Mouse (Mus musculus) cerebellum, postnatal 25 days (tissue): ENCODE data around the gene Cadm2.

Experiments
- DNase-seq, 2 experiments: peaks; one replicate each; pipeline ENCODE4 v3.0.0; 2021; ENCODE audit warnings: mixed read lengths in 2 of 2

Cadm2 gene

DNA sequence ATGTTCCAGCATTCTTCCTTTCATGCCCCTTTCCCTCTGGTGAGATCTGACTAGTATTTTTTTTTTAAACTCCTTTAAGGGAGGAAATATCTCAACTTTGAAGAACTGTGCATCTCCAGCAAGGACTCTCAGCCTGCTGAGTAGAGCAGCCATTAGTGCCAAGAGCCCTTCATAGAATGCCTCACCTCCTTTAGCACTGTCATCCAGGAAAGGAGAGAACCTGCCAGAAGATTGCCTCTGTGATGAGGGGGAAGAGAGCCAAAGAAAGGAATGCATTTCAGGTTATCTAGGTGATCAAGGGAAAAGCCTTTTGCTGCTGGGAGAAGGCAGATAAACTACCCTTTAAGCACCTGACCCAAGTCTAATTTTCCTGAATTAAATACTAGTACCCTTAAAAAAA, 943.5 kb downstream of the Cadm2 start:
- peak; percentile 14 to 33 for DNase-seq

DNA sequence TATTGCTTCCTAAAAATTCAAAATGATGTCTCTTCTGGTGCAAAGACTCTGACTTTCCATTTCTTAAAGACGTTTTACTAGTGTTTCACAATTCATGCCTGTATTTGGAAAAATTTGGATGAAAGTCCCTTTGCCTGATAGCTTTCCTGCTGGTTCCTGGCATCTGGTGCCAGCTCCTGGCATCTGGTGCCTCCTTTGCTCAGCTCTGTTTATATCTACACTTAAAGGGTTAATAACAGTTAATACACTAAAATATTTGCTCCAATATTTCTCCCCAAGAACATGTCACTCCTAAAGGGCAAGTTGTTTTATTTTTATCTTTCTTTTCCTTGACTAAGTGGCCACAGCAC, 969.7 kb downstream of the Cadm2 start:
- peak; percentile 72 to 80 for DNase-seq

DNA sequence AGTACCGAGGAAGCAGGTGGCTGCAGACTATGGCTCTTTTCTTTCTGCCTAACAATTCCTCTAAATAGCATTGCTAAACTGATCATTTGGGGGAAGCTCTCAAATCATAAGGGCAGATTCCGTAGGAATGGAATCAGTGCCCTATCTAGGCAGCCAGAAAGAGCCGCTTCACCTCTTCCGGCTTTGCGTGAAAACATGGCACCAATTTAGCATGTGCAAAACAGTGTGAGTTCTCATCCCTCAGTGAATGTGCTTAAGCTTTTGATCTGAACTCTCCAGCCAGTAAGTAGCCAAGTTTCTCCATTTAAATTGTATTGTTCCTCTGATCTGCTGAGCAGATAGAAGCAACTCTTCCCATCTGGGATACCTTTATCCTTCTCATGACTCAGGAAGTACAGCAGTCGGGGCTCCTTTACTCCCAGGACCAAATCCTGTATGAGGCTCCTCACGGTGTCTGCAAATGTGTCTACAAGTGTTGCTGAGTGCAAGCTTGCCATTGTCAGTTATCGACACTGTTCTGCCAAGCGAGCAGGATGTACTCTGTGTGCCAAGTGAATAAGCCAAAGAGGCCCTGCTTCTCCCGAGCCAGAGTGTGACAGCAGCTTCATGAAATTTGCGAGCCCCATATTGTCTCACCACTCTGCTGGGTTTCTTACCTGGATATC, 970.2 kb downstream of the Cadm2 start:
- DNase-seq, result peak; percentile 77 to 79

DNA sequence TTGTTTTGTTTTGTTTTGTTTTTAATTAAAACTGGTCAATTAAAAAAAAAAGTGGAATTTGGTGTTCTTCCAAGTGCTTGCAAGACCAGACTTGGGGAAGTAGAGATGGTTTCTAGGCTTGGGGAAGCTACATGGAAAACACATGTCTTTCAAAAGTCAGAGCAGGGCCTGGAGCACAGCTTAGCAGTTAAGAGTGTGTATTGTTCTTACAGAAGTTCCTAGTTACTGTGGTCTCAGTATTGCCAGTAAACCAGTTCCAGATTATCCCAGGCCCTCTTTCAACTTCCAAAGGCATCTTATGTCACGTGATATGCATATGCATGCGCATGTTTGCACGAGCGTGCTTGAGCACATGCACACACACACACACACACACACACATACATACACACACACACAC, 972.9 kb downstream of the Cadm2 start:
- DNase-seq, result no peak

DNA sequence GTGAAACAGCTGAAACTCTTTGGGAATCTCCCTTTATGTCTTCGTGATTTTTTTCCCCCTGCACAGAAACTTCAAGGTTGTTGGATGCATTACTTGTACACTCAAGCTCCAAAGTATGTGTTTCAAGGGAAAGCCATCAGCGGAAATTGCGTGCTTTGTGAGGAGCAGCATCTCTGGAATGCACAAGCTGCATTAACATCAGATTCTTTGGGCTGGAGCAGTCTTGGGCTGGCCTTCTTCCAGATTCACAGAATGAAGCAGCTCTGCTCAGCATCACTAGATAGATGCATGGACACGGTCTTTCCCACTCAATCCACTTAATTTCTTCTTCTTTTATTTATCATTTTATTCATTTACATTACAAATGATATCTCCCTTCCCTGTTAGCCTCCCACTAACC, 977.1 kb downstream of the Cadm2 start:
- no peak for DNase-seq

DNA sequence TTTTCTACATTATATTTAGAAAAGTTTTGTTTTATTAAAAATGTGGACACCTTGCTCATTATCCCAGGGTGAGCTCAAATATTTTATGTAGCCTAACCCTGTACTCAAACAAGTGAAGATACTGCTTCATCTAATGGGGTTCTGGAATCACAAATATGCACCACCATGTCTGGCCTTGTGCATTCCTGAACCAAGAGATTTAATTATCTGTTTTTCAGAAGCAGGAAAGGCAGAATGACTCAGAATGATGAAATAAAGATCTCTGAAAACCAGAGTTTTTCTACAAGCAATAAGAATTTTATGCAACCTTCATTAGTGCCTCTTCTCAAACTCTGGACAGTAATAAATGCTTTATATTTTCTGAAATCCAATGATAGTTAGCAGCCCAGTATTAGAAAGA, 993.2 kb downstream of the Cadm2 start:
- no peak for DNase-seq

DNA sequence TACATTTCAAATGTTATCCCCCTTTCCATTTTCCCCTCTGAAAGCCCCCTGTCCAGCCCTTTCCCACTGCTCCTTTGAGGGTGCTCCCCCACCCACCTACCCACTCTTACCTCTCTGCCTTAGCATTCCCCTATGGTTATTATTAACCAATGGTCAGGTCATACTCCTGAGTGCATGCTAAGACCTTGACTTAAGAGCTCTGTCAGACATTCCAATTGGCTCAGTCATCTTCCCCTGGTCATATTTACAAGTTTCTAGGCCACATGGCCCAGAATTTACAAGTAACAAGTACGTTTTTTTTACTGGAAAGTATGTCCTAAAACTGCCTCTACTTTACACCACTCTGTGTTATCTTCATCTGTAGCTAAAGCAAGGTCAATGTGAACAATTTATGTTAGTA, 998.3 kb downstream of the Cadm2 start:
- DNase-seq, result no peak

DNA sequence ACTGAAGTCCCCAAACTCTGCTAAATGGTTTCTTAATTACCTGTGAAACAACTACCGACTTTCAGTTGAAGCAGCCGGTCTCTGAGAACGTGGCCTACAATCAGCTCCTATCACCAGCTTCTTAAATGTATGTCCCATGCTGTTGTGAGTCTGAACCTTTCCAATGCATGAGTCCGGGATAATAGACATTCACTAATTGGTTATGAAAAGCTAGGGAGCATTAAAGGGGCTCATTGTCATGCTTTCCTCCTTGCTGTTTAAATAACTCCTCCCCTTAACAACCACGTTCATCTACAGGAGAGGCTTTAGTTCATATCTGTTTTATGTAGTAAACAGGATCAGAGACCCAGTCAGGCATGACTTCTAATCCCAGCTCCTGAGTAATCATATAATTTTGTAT, 1008.1 kb downstream of the Cadm2 start:
- no peak for DNase-seq
